Mouse (Mus musculus): ENCODE measurements around the gene Frmd4a.

Gene Frmd4a

DNA sequence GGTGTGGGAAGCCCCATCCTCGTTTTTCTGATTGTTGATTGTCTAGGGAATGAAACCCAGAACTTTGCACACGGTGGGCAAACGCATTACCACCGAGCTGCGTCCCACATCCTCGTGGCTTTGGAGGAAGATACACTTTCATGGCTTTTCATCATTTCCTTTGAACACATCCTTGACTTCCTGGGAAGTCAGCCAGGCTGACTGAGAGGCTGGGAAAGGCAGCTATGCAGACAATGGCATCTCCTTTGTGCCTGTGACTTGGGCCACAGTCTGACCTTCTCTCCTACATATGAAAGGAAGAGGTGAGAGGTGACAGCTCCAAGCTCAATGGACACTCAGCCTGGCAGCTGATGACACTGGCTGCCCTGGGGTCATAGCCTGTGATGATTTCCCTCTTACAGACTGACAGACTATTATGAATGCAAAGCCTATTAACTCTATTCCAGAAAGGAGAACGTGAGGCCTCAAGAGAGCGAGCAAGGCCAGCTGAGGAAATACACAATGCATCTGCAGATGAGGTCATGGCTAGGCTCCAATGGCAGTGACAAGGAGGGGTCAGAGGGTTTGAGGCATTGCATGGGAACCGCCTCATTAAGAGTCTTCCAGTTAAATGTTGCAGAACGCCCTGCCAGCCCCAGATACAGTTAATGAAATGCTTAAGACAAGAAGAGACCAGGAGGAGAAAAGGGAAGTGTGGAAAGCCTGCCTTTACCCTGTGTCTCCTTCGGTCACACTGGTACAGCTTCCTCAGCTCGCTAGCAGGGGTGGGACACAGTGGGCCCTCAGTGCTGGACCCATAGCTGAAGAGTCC, 435.3 kb downstream of the Frmd4a start:
- no peak for DNase-seq

DNA sequence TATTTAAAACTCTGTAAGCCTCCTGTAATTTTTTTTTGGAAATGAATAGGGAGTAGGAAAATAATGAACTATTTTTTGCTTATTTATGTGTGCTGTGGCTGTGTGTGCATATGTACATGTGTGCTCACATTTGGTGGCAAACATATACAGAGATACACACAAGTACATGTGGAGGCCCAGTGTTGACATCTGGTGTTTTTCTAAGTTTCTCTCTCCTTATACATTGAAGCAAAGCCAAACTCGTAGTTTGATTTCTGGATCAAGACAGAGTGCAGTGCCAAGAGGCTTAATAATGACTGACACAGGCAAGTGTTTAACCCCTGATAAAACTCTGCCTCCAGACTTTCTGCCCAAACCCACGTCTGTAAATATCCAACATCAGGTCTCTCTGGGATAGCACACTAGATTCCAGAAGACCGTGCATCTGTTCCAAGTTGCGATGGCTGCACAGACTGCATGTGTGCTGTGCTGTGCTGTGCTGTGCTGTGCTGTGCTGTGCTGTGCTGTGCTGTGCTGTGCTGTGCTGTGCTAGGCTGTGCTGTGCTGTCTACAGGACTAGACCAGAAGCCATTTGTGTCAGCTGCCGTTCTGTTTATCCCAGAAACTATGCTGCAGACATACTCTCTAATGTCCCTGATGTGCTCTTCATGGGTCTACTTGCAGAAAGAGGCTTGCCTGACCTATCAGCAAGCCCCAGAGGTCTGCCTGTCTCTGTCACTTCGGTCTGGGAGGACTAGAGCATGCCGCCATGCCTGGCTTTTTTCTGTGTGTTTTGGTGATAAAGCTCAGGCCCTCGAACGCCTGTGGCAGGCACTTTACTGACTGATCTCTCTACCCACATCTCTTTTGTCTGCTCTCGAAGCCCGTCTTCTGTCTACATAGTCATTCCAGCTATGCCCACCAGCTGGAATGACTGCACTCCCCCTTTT, 437.8 kb downstream of the Frmd4a start:
- DNase-seq: no peak

DNA sequence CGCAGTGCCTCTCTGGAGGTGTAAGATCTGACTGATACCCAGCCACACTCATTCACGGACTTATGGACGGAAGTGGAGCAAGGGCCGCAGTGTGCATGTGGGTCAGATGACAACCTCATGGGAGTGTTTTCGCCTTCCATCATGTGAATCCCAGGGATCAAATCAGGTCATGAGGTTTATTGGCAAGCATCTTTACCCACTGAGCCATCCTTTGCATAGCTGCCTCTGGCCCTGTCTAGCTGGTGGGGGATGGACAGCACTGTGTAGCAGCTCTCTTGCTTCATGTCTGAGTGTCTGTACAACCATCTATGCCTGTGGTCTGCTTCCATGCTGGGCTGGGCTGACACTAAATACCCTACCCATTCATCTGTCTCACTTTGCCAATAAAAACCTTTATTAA, 443.4 kb downstream of the Frmd4a start:
- DNase-seq: no peak

DNA sequence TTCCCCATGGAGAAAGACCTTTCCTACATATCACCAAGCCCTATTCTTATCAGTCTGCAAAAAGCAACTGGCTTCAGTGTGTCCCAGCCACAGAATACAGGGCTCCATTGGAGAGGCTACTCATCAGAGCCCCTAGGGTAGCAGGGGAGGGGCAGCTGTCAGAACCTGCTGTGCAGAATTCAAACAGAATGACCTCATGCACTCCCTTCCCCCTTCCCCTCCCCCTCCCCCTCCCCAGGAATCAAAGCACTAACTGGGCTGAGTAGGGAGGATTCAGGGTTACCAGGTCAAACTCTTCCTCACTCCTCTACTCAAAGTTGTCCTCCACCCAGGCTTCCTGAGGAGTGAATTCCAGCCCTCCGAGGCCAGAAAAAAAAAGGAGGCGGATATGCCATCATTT, 444.0 kb downstream of the Frmd4a start:
- no peak for DNase-seq

DNA sequence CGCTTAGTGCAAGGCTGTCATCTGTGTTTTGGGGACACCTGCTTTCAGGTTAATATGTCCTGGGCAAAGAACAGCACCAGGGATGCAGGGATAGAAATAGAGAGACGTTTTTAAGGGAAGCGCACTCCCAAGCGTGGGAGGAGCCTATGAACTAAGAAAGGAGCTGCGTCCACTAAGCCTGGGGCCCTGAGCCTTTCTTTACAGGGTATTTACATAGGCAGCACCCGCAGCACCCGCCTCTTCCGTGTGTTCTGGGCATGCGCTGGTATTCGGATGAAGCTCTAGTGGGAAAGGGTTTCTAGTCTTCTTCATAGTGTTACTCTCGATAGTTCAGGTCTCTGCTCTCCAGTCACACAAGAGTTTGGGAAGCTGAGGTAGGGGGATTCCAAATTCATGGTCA, 445.0 kb downstream of the Frmd4a start:
- DNase-seq: no peak

DNA sequence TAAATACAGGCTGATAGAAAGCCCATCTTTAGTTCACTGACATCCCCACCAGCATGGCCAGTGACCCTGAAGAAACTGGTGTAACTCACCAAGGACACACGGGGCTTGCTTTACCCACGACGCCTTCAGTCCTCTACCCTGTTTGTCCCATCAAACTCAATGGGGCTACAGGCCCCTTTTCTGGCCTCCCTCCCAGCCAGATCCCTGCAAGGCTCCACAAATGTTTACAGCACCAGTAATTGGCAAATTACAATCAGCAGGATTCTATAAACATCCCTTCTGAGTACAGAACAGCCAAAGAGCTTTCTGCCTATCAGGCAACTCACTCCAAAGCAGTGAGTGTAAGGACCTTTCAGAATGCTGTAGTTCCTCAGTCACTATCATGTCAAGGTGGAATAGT, 448.6 kb downstream of the Frmd4a start:
- DNase-seq: no peak

DNA sequence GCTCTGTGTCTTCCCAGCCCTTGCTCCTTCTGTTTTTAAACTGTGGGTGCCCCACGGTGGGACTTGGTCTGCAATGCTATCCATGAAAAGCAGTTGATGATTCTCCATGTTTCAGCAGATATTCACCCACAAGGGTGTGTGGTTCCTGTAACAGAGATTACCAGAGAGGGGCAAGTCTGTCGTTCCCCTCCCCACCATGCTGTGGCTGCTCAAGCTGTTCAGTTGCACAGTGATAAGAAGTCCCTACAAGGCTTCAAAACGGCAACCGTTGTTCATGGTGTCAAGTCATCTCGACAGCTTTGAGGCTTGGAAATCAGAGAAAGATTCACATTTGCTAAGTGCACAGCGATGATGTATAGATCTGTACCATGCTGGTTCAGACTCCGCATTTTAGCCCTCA, 449.8 kb downstream of the Frmd4a start:
- DNase-seq: no peak

DNA sequence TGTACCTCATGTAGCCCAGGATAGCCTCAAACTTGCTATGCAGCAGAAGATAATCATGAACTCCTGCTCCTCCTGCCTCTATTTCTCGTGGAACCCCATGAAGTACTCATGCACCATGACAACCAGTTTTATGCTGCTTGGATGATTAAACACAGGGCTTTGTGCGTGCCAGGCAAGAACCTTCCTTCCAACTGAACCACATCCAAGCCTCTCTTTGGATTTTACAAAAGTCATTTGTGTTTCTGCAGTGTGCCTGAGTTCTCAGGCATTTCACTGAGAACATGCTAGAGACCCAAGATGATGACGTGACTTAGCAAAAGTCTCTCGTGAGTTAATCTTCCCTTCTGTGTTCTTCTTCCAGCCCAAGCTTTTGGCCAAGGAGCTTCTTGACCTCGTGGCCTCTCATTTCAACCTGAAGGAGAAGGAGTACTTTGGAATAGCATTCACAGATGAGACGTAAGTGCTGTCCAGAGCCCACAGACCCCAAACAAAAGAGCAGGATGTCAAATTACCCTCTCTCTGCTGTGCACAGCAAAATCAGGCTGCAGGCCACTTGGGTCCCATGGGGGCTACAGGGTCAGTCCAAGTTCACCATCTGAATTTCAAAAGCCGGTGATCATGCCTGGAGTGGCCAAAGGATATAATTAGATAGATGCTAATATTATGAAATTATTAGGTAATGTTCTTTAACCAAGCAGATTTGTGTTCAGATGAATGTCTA, 455.4 kb downstream of the Frmd4a start:
- DNase-seq: no peak

DNA sequence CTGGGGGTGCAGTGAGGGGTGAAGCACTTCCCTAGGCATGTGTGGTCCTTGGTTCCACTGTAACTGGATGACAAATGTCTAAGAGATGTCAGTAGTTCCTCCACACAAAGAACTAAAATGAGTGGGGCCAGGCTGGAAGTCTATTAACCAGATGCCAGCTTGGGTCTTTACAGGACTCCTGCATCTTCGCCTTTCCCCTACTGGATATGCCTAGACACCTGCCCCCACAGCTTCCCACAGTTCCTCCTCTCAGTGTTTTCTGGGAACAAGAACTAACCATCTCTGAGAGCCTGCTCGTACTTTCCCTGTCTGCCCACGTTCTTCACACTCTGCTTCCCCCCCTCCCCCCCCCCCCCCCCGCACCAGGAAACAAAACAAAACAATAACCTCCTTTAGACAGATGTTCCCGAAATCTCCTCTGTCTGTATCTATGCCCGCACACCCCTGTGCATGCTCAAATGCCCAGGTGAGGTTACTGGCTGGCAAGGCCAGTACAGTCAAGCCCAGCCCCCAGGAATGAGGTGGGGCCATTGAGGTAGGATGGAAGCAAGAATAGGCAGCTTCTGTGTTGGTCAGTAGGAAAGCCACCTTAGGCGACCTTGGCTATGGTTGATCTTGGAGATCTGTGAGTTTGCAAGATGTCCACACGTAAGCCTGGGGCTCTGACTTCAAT, 456.5 kb downstream of the Frmd4a start:
- no peak for DNase-seq

DNA sequence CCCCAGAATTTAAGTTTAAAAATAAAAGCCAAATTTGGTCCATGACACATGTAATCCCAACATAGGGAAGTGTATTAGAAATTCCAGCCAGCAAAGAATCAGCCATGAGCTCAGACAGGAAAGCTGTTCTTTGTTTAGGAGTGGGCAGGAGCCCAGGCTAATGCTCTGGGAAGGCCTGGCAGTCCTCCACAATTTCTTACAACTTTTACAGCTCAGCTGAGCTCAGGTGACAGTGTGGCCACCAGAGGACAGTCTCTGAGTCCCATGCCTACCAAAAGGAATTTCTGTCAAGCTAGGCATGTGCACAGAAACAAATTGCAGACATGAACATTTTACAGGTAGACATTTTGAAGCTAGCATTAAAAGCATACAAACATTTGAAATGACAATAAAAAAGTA, 457.0 kb downstream of the Frmd4a start:
- DNase-seq: no peak

DNA sequence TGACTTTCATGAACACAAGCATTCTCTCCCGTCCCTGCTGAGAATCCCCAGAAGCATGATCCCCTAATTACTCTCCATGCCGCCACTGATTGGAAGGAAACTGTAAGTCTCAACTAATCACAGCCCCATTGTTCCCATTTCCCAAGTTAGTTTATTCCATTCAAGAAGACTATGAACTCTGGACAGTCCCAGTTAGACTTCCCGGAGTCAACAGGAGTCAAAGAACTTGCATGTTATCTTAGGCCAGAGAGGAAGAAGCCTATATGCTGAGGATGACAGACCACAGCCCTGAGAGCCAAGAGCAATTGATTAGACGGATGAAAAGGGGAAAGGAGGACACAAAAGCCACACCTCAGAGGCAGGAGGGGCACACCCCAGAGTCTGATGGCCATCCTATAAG, 458.5 kb downstream of the Frmd4a start:
- DNase-seq: no peak

DNA sequence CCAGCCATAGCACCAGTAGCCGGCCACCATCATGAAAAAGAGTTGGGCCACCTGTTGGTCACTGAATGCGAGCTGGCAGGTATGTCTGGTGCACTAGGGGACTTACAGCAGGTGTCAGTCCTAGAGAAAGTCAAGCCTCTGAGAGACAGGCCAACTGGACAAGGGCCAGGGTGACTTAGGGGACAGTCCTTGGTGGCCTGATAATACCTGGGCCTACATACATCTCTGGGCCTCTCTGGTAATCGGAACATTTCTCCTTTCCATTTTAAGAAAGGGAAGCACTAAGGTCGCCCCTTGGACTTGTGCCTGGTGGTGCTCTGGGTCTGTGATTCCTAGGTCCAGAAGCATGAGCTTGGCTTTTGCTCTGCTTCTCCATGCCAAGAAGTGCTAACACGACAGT, 459.1 kb downstream of the Frmd4a start:
- no peak for DNase-seq

DNA sequence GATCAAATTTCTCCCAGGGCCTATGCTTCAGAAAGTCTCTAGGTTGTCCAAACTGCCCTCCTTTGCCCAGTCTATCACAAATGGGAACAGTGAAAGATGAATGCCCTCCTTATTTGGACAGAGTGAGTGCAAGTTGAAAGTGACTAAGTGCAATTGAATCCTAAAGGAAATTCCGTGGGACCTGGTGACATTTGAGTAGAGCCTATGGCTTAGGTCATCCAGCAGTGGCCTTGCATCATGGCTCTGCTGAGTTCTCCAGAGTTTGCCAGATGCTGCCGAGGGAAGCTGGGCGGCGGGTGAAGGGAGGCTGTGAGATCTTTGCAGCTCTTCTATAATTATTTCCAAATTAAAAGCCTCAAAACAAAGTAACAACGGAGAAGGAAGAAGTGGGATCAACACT, 459.8 kb downstream of the Frmd4a start:
- no peak for DNase-seq

DNA sequence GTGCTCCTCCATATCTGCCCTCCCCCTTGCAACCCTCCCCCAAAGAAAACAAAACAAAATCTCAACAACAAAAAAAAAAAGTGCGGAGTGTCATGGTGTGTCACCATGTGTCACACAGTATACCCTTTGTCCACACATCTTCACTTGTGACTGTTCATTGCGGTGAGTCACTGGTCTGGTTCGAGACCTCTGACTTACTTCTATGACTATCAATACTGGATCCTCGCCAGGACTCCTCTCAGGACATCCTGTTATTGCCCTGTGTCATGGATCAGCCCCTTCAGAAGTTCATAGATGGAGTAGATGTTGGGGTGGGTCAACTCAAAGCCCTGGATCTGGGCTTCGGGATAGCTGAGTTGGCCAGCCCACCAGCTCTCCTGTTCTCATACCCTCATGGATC, 462.7 kb downstream of the Frmd4a start:
- DNase-seq: no peak

DNA sequence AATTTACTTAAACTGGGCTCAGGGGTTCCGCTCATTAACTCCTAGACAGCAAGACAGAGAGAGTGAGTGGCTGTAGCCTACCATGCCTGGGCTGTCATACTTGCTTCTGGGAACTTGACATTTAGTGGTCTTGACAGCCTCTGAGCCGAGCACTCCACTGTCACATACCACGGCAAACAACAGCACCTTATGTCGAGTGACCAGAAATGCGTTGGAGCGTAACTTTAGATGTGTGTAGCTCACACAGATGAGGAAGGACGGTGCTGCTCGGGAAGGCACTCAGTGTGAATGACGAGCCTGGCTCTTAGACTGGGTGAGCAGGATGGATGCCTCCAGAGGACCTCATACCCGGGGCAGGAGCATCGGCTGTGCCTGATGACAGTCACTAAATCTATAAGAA, 463.6 kb downstream of the Frmd4a start:
- DNase-seq: no peak

DNA sequence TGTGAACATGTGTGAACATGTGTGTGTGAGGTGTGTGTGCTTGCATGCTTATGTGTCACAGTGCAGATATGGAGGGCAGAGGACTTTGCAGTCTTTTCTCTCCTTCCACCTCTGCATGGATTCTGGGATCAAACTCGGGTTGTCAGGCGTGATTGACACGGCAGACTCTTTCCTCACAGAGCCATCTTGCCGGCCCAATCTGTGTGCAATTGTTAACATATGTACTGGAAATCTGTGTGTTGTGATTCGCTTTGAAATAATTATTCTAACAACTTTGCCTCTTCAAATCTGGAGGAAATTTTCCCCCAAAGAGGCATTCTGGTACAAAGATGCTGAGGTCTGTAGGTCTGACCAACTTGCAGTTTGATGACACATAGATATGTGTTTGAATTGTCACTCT, 468.7 kb downstream of the Frmd4a start:
- no peak for DNase-seq

DNA sequence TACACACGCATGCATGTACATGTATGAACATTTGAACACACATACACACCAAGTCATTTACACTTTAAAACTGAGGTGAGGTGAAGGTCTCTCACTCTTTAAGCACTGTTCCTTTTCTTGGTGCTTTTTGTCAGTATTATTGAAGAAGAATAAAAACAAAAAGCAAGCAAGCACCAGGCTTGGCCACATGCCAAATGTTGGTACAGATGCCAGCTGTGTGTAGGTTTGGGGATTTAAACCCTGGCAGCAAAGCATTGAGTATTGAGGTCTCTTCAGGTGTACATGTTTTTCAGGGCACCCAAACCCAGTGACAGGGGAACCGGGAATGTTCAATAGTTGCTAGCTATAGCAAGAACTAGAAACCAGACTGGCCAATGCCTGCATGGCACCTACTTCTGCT, 469.8 kb downstream of the Frmd4a start:
- peak; percentile 31 for DNase-seq

DNA sequence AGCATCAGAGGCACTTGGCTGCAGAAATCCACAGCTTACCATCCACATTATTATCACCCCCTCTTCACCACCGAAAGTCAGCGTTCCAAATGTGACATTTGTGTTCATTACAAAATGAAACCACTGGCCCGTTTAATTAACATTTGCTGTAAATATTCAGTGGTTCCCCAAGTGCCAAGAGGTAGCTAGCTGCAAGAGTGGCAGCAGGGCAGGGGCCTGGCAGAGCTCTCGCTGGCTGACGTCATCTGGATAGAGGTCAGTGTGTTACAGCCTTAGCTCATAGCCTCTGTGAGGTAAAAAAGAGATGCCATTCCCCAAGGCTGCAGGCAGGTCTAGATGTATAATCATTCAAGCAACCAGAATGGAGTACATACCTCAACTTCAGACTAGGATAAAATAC, 473.3 kb downstream of the Frmd4a start:
- DNase-seq: no peak

DNA sequence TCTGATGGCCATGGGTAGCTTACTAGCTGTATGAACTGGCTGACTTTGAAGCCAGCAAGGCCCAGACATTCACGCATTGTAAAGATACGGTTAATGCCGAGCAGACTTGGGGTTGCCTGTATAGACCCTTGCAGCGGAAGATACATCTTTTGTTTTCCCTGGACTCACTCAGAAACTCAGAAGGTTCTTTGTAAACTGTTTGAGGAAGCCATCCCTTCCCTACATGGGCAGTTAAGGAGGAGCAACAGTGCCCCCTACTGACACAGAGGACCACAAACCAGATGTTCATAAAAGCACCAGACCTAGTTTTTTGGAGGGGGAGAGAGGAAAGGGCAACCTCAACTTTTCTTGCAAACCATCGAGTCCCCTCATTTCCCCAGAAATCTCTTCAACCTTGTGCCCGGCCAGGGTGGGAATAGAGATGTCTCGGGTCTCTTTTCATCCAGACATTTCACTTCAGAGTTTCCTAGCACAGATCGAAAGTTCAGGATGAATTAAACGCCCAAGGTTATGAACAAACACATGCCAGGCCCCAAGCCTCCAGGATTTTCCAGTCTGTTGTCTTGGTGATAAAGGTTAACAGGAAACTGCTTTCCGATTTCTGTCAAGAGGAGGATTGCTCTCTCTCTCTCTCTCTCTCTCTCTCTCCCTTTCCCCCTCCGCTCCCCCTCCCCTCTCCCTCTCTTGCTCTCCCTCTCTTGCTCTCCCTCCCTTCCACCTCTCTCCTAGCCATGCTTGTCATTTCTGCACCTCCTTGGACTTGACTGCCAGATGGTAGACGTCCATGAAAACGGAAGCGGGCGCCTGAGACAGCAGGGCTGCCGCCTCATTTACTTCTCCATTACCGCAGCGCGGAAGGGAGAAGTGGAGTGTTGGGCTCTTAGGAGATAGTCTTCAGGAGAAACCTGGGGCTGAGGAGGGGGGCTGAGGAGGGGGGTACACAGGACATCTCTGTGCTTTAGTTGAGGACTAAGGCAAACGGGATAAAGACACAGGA, 475.3 kb downstream of the Frmd4a start:
- DNase-seq: peak; percentile 70

DNA sequence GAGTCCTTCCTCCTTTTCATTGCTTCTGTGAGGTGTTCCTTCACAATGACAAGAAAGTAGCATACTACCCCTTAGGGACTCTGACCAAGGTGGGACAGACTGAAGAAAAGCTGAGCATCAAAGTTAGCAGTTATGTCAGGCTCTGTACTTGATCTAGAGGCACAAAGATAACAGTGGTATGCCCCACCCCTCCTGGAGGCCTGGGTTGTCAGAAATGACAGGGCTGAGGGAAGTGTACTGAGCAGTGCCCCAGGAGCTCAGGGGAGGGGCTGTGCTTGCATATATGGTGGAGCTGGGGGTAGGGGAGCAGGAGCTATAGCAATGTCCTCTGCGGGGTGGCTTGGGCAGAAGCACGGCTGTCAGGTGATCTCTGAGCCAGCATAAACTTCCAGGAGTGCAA, 477.0 kb downstream of the Frmd4a start:
- no peak for DNase-seq

DNA sequence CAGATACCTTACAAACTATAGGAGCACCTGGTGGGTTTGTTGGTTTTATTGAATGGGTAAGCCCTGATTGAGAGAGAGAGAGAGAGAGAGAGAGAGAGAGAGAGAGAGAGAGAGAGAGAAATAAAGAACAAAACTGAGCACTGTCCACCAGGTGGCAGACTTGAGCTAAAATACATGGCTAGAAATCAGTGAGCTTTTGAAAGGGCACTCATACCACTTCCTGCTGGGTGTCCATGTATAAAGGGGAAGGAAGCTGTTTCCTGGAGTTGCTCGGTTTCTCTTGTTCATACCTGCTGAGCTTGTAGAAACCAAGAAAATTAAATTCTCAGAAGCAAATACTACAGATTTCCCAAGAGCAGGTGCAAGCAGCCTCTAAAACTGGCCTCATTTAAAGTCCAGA, 481.7 kb downstream of the Frmd4a start:
- peak; percentile 60 for DNase-seq

DNA sequence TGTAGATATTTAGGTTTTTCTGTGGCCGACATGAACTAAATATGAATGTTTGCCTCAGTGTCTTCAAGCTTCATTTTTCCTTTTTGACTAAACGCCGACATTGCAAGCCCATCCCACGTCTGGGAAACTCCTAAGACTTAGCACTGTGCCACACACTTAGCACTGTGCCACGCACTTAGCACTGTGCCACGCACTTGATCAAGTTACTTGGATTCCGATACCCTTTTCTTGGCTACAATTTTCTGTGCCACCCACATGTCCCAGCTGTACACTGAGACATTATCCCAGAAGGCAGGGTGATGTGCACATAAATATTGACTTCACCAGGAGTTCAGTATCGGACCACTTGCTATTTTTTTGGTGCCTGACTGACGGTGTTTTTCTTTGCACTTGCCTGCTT, 482.4 kb downstream of the Frmd4a start:
- no peak for DNase-seq
